Mouse (Mus musculus): ENCODE results near the gene Adam15. TPM values are rescaled to one million over a fixed set of nuclear protein-coding genes. Genes with fewer than 3 reads are reported as not detected.

The Adam15 gene
- total and polyA plus RNA-seq, 3 experiments, result 15.3 to 43.2 TPM; not detected in 1

DNA sequence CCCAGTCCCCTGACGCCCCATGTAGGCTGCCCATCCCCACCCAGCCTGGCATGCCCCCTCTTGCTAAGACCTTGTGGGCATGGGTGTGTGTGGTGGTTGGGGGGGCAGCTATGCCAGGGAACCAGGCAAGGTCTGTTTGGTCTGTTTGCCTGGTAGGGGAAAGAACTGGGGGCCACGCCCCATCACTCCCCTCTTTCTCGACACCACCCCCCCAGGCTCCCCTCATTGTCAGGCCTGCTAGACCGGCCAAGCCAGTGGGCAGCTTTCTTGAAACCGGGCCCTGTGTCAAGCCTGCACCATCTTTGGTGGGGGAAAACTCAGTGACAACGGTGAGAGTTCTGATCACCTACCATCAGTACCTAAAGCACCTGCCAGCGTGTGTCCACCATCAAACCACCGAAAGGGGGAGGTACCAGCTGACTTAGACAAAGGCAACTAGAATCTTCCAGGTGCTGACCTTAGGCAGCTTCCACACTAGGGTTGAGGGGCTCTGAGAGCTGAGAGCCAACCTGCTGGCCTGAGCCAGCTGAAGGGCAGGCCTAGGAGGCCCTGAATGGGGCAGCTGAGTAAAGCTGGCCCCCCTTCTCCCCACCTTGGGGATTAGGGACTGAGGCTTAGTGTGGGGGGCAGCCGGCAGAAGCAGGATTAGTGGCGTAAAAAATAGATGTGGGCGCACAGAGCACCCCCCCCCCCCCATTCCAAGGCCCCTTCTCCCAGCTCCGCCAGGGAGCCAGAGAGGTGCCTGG is 34.7 kb upstream of the Adam15 start:
- H3K4me1 ChIP-seq (ENCODE audit: control insufficient read depth in 1 of 2, insufficient read depth in 2 of 2, low read length in 2 of 2), result peaks cover under 1 to 19% of the 10 kb centered on the region in 2 experiments
- H3K27ac ChIP-seq (ENCODE audit: control insufficient read depth, low read depth, low read length), result no peak overlapping the region
- H3K79me2 ChIP-seq (ENCODE audit: control insufficient read depth, insufficient read depth, low read length, poor library complexity), result no peaks in the 10 kb centered on the region
- no peaks in the 10 kb centered on the region for H3K9me3 ChIP-seq (replicated peaks; ENCODE audit: insufficient read depth, low read length)
- no peaks in the 10 kb centered on the region for H3K27me3 ChIP-seq (ENCODE audit: control insufficient read depth in 1 of 2, insufficient read depth in 2 of 2, low read length in 2 of 2)
- TF ChIP-seq ETS1 (IDR thresholded peaks at IDR 0.05; ENCODE audit: low read depth, low read length) (no peak), ZMIZ1 (IDR thresholded peaks at IDR 0.05; ENCODE audit: low read depth, low read length) (no peak), KAT2A (conservative IDR thresholded peaks at IDR 0.05; ENCODE audit: low read depth, low read length) (no peak), RAD21 (IDR thresholded peaks at IDR 0.05; ENCODE audit: low read depth, low read length) (no peak), ZC3H11A (IDR thresholded peaks at IDR 0.05; ENCODE audit: low read depth, low read length) (no peak), POLR2AphosphoS5 (IDR thresholded peaks at IDR 0.05; ENCODE audit: borderline replicate concordance, low read depth, low read length) (no peak), CTCF (IDR thresholded peaks at IDR 0.05 in 2 of 3, conservative IDR thresholded peaks at IDR 0.05 in 1 of 3; ENCODE audit: control insufficient read depth in 1 of 3, insufficient read depth in 1 of 3, low read depth in 2 of 3, low read length in 3 of 3, poor library complexity in 1 of 3, severe bottlenecking in 1 of 3) (no peak), POLR2AphosphoS2 (IDR thresholded peaks at IDR 0.05; ENCODE audit: low read length) (no peak), BHLHE40 (IDR thresholded peaks at IDR 0.05; ENCODE audit: borderline replicate concordance, low read depth, low read length) (no peak), MAX (IDR thresholded peaks at IDR 0.05; ENCODE audit: low read length) (no peak), CHD2 (IDR thresholded peaks at IDR 0.05; ENCODE audit: low read length) (no peak), GABPA (IDR thresholded peaks at IDR 0.05; ENCODE audit: low read depth, low read length) (no peak), TAL1 (IDR thresholded peaks at IDR 0.05; ENCODE audit: low read length) (no peak), NRF1 (IDR thresholded peaks at IDR 0.05; ENCODE audit: insufficient read depth, low read depth, low read length, poor library complexity, severe bottlenecking) (no peak)
- no peak for DNase-seq (ENCODE audit: low read depth, low spot score)
- peaks cover 0 to 12% of the 10 kb centered on the region in 2 experiments; a peak in 2 of 4 replicates for H3K36me3 ChIP-seq (ENCODE audit: control insufficient read depth in 1 of 2, insufficient read depth in 2 of 2, low read length in 2 of 2)
- H3K4me3 ChIP-seq (ENCODE audit: control insufficient read depth in 1 of 2, insufficient read depth in 1 of 2, low read depth in 2 of 2, low read length in 2 of 2), result no peak overlapping the region
- no peak overlapping the region for H3K9ac ChIP-seq (ENCODE audit: control insufficient read depth, low read depth, low read length, poor library complexity, severe bottlenecking)

DNA sequence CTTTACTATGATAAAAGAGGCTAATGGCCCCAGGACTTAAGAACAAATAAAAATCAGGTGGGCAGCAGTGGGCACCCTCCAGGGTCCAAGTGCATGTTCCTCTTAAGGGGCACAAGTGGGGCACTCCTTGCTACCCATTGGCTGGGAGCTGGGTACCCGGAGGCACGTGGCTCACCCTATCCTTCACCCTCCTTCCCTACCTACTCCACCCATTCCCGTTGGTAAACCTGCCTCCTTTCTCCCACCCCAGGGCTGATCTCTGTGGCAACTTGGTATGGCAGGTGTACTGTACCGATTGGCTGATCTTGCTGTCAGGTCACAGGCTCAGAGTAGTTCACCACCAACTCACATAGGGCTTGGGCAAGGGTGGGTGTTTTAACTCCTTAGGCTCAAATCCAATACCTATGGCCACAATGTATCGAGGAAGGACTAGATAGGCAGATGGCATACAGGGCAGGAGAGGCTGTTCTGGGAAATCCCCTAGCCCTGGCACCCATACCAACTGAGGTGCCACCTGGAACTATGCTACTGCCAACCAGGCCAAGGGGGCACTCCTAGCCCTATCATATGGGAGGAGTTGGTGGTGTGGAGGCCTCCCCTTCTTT is 34.0 kb upstream of the Adam15 start:
- no peak for DNase-seq (ENCODE audit: low read depth, low spot score)
- no peak overlapping the region for H3K4me3 ChIP-seq (ENCODE audit: control insufficient read depth in 1 of 2, insufficient read depth in 1 of 2, low read depth in 2 of 2, low read length in 2 of 2)
- peaks cover 0 to 7% of the 10 kb centered on the region in 2 experiments; a peak in 2 of 4 replicates for H3K36me3 ChIP-seq (ENCODE audit: control insufficient read depth in 1 of 2, insufficient read depth in 2 of 2, low read length in 2 of 2)
- H3K27me3 ChIP-seq (ENCODE audit: control insufficient read depth in 1 of 2, insufficient read depth in 2 of 2, low read length in 2 of 2), result no peaks in the 10 kb centered on the region
- H3K4me1 ChIP-seq (ENCODE audit: control insufficient read depth in 1 of 2, insufficient read depth in 2 of 2, low read length in 2 of 2), result peaks cover 0 to 12% of the 10 kb centered on the region in 2 experiments; a peak in 3 of 4 replicates
- no peaks in the 10 kb centered on the region for H3K9me3 ChIP-seq (replicated peaks; ENCODE audit: insufficient read depth, low read length)
- no peak overlapping the region for H3K27ac ChIP-seq (ENCODE audit: control insufficient read depth, low read depth, low read length)
- TF ChIP-seq KAT2A (conservative IDR thresholded peaks at IDR 0.05; ENCODE audit: low read depth, low read length), result no peak
- no peak for TF ChIP-seq MEF2A (IDR thresholded peaks at IDR 0.05; ENCODE audit: extremely low read depth, insufficient replicate concordance, low read depth, low read length, poor library complexity, severe bottlenecking)
- no peak for TF ChIP-seq SMC3 (IDR thresholded peaks at IDR 0.05; ENCODE audit: low read depth, low read length)
- no peak for TF ChIP-seq POLR2AphosphoS2 (IDR thresholded peaks at IDR 0.05; ENCODE audit: low read length)
- TF ChIP-seq SIN3A (IDR thresholded peaks at IDR 0.05; ENCODE audit: low read length), result no peak
- TF ChIP-seq ZC3H11A (IDR thresholded peaks at IDR 0.05; ENCODE audit: low read depth, low read length), result no peak
- no peak for TF ChIP-seq E2F4 (IDR thresholded peaks at IDR 0.05; ENCODE audit: borderline replicate concordance, low read depth, low read length)
- TF ChIP-seq CHD1 (IDR thresholded peaks at IDR 0.05; ENCODE audit: low read depth, low read length), result no peak
- TF ChIP-seq GATA1 (IDR thresholded peaks at IDR 0.05; ENCODE audit: low read depth, low read length), result no peak
- no peak for TF ChIP-seq ELF1 (IDR thresholded peaks at IDR 0.05; ENCODE audit: low read depth, low read length)
- no peak for TF ChIP-seq MAFK (IDR thresholded peaks at IDR 0.05; ENCODE audit: borderline replicate concordance, low read depth, low read length)
- TF ChIP-seq USF2 (IDR thresholded peaks at IDR 0.05; ENCODE audit: borderline replicate concordance in 1 of 2, insufficient read depth in 1 of 2, low read depth in 1 of 2, low read length in 2 of 2), result no peak
- TF ChIP-seq ZNF384 (IDR thresholded peaks at IDR 0.05; ENCODE audit: low read depth, low read length), result no peak
- TF ChIP-seq GABPA (IDR thresholded peaks at IDR 0.05; ENCODE audit: low read depth, low read length), result no peak
- no peak for TF ChIP-seq TAL1 (IDR thresholded peaks at IDR 0.05; ENCODE audit: low read length)
- TF ChIP-seq RAD21 (IDR thresholded peaks at IDR 0.05; ENCODE audit: low read depth, low read length), result no peak
- TF ChIP-seq MYC (IDR thresholded peaks at IDR 0.05; ENCODE audit: low read depth, low read length), result no peak
- no peak for TF ChIP-seq HCFC1 (IDR thresholded peaks at IDR 0.05; ENCODE audit: low read depth, low read length)
- TF ChIP-seq ZMIZ1 (IDR thresholded peaks at IDR 0.05; ENCODE audit: low read depth, low read length), result no peak
- no peak overlapping the region for H3K9ac ChIP-seq (ENCODE audit: control insufficient read depth, low read depth, low read length, poor library complexity, severe bottlenecking)
- H3K79me2 ChIP-seq (ENCODE audit: control insufficient read depth, insufficient read depth, low read length, poor library complexity), result no peaks in the 10 kb centered on the region

All from MEL (cell line).